Mouse (Mus musculus): ENCODE data around the gene Sim1. TPM values are rescaled to one million over a fixed set of nuclear protein-coding genes. Genes with fewer than 3 reads are reported as not detected.

Gene Sim1
- polyA plus RNA-seq, 1 experiment = not detected

GRCm38 (mm10) chr10:50886305-50886704 lies 8.2 kb upstream of the Sim1 start:
- H3K27me3 ChIP-seq (ENCODE audit: control insufficient read depth, insufficient read depth, insufficient read length) = no peaks in the 10 kb centered on the region
- TF ChIP-seq MYOG (IDR thresholded peaks at IDR 0.05; ENCODE audit: control insufficient read depth, extremely low read depth, insufficient read length) = no peak
- TF ChIP-seq USF1 (IDR thresholded peaks at IDR 0.05; ENCODE audit: low read depth) = no peak
- no peak for TF ChIP-seq FOSL1 (IDR thresholded peaks at IDR 0.05; ENCODE audit: insufficient read depth, low read length, poor library complexity, severe bottlenecking)
- TF ChIP-seq MAX (IDR thresholded peaks at IDR 0.05) = no peak
- TF ChIP-seq CEBPB (IDR thresholded peaks at IDR 0.05; ENCODE audit: low read depth) = no peak
- no peak for TF ChIP-seq CTCF (IDR thresholded peaks at IDR 0.05; ENCODE audit: control insufficient read depth, insufficient read depth, insufficient read length)
- TF ChIP-seq MYOD1 (IDR thresholded peaks at IDR 0.05; ENCODE audit: control insufficient read depth, insufficient read length, low read depth) = no peak
- no peak overlapping the region for H3ac ChIP-seq (ENCODE audit: control insufficient read depth, insufficient read length, low read depth)

GRCm38 (mm10) chr10:50890621-50891020 lies 3.9 kb upstream of the Sim1 start:
- no peaks in the 10 kb centered on the region for H3K79me2 ChIP-seq (ENCODE audit: control insufficient read depth, insufficient read depth)
- TF ChIP-seq MYOD1 (IDR thresholded peaks at IDR 0.05; ENCODE audit: control insufficient read depth, insufficient read length, low read depth) (no peak), MYOG (IDR thresholded peaks at IDR 0.05; ENCODE audit: control insufficient read depth, extremely low read depth, insufficient read length) (no peak), CEBPB (IDR thresholded peaks at IDR 0.05; ENCODE audit: low read depth) (no peak), CTCF (IDR thresholded peaks at IDR 0.05; ENCODE audit: control insufficient read depth, insufficient read depth, insufficient read length) (no peak), MAX (IDR thresholded peaks at IDR 0.05) (no peak), FOSL1 (IDR thresholded peaks at IDR 0.05; ENCODE audit: insufficient read depth, low read length, poor library complexity, severe bottlenecking) (no peak), USF1 (IDR thresholded peaks at IDR 0.05; ENCODE audit: low read depth) (no peak)
- H3K4me3 ChIP-seq (ENCODE audit: insufficient read depth, poor library complexity, severe bottlenecking) = no peak overlapping the region
- H3K27me3 ChIP-seq (ENCODE audit: control insufficient read depth, insufficient read depth, insufficient read length) = no peaks in the 10 kb centered on the region
- H3K79me3 ChIP-seq (ENCODE audit: low read depth) = no peaks in the 10 kb centered on the region
- no peaks in the 10 kb centered on the region for H3K36me3 ChIP-seq (ENCODE audit: control insufficient read depth, insufficient read depth)
- H3ac ChIP-seq (ENCODE audit: control insufficient read depth, insufficient read length, low read depth) = no peak overlapping the region

More at GRCm38 (mm10) chr10:50886305-50886704, 8.2 kb upstream of the Sim1 start:
- H3K4me3 ChIP-seq (ENCODE audit: insufficient read depth, poor library complexity, severe bottlenecking) = no peak overlapping the region
- no peaks in the 10 kb centered on the region for H3K79me3 ChIP-seq (ENCODE audit: low read depth)
- no peaks in the 10 kb centered on the region for H3K36me3 ChIP-seq (ENCODE audit: control insufficient read depth, insufficient read depth)
- no peaks in the 10 kb centered on the region for H3K79me2 ChIP-seq (ENCODE audit: control insufficient read depth, insufficient read depth)

- Histone ChIP-seq H3K36me3 (ENCODE audit: control insufficient read depth, insufficient read depth) (no peaks in the 10 kb centered on the region), H3K4me3 (ENCODE audit: insufficient read depth, poor library complexity, severe bottlenecking) (no peak overlapping the region), H3K79me2 (ENCODE audit: control insufficient read depth, insufficient read depth) (no peaks in the 10 kb centered on the region), H3K27me3 (ENCODE audit: control insufficient read depth, insufficient read depth, insufficient read length) (no peaks in the 10 kb centered on the region), H3K79me3 (ENCODE audit: low read depth) (no peaks in the 10 kb centered on the region), H3ac (ENCODE audit: control insufficient read depth, insufficient read length, low read depth) (no peak overlapping the region)
- TF ChIP-seq MYOD1 (IDR thresholded peaks at IDR 0.05; ENCODE audit: control insufficient read depth, insufficient read length, low read depth) (no peak), CTCF (IDR thresholded peaks at IDR 0.05; ENCODE audit: control insufficient read depth, insufficient read depth, insufficient read length) (no peak), MYOG (IDR thresholded peaks at IDR 0.05; ENCODE audit: control insufficient read depth, extremely low read depth, insufficient read length) (no peak), CEBPB (IDR thresholded peaks at IDR 0.05; ENCODE audit: low read depth) (no peak), MAX (IDR thresholded peaks at IDR 0.05) (no peak), FOSL1 (IDR thresholded peaks at IDR 0.05; ENCODE audit: insufficient read depth, low read length, poor library complexity, severe bottlenecking) (no peak), USF1 (IDR thresholded peaks at IDR 0.05; ENCODE audit: low read depth) (no peak)
Measured at GRCm38 (mm10) chr10:50891876-50892711, 2.5 kb upstream of the Sim1 start.

- no peak for TF ChIP-seq FOSL1 (IDR thresholded peaks at IDR 0.05; ENCODE audit: insufficient read depth, low read length, poor library complexity, severe bottlenecking)
- TF ChIP-seq USF1 (IDR thresholded peaks at IDR 0.05; ENCODE audit: low read depth) = no peak
- TF ChIP-seq MAX (IDR thresholded peaks at IDR 0.05) = no peak
- TF ChIP-seq MYOD1 (IDR thresholded peaks at IDR 0.05; ENCODE audit: control insufficient read depth, insufficient read length, low read depth) = no peak
- TF ChIP-seq CEBPB (IDR thresholded peaks at IDR 0.05; ENCODE audit: low read depth) = no peak
- no peak for TF ChIP-seq CTCF (IDR thresholded peaks at IDR 0.05; ENCODE audit: control insufficient read depth, insufficient read depth, insufficient read length)
- no peak for TF ChIP-seq MYOG (IDR thresholded peaks at IDR 0.05; ENCODE audit: control insufficient read depth, extremely low read depth, insufficient read length)
- Histone ChIP-seq H3K79me3 (ENCODE audit: low read depth) (no peaks in the 10 kb centered on the region), H3K36me3 (ENCODE audit: control insufficient read depth, insufficient read depth) (no peaks in the 10 kb centered on the region), H3K27me3 (ENCODE audit: control insufficient read depth, insufficient read depth, insufficient read length) (no peaks in the 10 kb centered on the region), H3ac (ENCODE audit: control insufficient read depth, insufficient read length, low read depth) (no peak overlapping the region), H3K79me2 (ENCODE audit: control insufficient read depth, insufficient read depth) (no peaks in the 10 kb centered on the region), H3K4me3 (ENCODE audit: insufficient read depth, poor library complexity, severe bottlenecking) (no peak overlapping the region)
Measured at GRCm38 (mm10) chr10:50892751-50893320, 1.7 kb upstream of the Sim1 start.

- no peak overlapping the region for H3ac ChIP-seq (ENCODE audit: control insufficient read depth, insufficient read length, low read depth)
- H3K27me3 ChIP-seq (ENCODE audit: control insufficient read depth, insufficient read depth, insufficient read length) = no peaks in the 10 kb centered on the region
- no peaks in the 10 kb centered on the region for H3K36me3 ChIP-seq (ENCODE audit: control insufficient read depth, insufficient read depth)
- no peak overlapping the region for H3K4me3 ChIP-seq (ENCODE audit: insufficient read depth, poor library complexity, severe bottlenecking)
- TF ChIP-seq MYOD1 (IDR thresholded peaks at IDR 0.05; ENCODE audit: control insufficient read depth, insufficient read length, low read depth) (no peak), FOSL1 (IDR thresholded peaks at IDR 0.05; ENCODE audit: insufficient read depth, low read length, poor library complexity, severe bottlenecking) (no peak), CTCF (IDR thresholded peaks at IDR 0.05; ENCODE audit: control insufficient read depth, insufficient read depth, insufficient read length) (no peak), MAX (IDR thresholded peaks at IDR 0.05) (no peak), USF1 (IDR thresholded peaks at IDR 0.05; ENCODE audit: low read depth) (no peak), MYOG (IDR thresholded peaks at IDR 0.05; ENCODE audit: control insufficient read depth, extremely low read depth, insufficient read length) (no peak), CEBPB (IDR thresholded peaks at IDR 0.05; ENCODE audit: low read depth) (no peak)
- no peaks in the 10 kb centered on the region for H3K79me3 ChIP-seq (ENCODE audit: low read depth)
- H3K79me2 ChIP-seq (ENCODE audit: control insufficient read depth, insufficient read depth) = no peaks in the 10 kb centered on the region
Measured at GRCm38 (mm10) chr10:50893546-50893945, 1.0 kb upstream of the Sim1 start.

Data from C2C12 (cell line).